Mouse (Mus musculus): Measurements from ENCODE around the gene Tlk1. TPM values are rescaled to one million over a fixed set of nuclear protein-coding genes. Genes with fewer than 3 reads are reported as not detected.

Tlk1 gene
- polyA plus RNA-seq, 1 experiment: 38.2 TPM

DNA sequence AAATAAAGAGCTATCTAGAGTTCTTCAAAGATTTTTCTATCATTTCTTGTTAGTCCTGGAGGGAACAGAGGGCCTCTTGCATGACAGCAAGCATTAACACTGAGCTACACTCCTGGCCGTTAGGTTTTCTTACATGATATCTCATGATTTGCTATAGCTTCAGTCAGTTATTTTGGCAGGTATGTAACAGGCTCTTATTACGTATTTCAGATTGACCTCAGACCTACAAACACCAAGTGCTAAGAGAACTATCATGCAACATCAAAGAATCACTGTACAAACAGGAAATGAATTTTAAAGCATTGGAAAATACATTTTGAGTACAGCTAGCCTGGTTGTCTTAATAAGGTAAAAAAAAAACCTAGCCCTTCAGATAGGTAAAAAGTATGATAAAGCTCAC lies 98.4 kb downstream of the Tlk1 start:
- DNase-seq (ENCODE audit: low read depth): no peak
- TF ChIP-seq POLR2A (IDR thresholded peaks at IDR 0.05; ENCODE audit: borderline replicate concordance, extremely low read depth, insufficient read depth, insufficient read length, poor library complexity, severe bottlenecking) (no peak), CTCF (IDR thresholded peaks at IDR 0.05; ENCODE audit: borderline replicate concordance, extremely low read depth, insufficient read depth, insufficient read length) (no peak)

DNA sequence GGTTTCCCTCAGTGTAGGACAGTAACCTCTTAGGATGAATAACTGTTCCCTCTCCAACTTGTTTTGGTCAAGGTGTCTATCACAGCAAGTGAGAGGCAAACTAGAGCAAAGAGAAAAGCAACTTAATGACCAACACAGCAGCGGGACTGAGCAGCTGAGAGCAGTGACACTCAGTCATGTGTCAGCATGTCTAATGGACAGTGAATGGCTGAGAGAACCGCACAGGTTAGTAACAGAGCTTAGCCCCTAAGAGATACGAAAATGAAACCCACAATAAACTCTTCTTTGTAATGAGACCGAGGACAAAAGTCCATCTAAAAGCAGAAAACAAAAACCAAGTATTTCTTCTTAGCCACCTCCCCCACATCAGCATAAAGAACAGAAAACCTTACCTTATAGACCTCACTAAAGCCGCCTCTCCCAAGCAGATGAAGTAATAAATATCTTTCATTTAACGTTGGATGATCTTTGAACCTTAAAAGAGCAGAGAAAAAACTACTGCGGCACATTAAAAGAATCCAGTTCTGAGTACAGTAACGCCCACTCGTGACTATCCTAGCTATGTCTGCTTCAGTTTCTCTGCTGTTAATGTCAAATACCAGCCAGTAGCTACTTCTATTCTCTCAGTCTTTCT lies 101.8 kb downstream of the Tlk1 start:
- DNase-seq (ENCODE audit: low read depth): no peak
- TF ChIP-seq POLR2A (IDR thresholded peaks at IDR 0.05; ENCODE audit: borderline replicate concordance, extremely low read depth, insufficient read depth, insufficient read length, poor library complexity, severe bottlenecking) (no peak), CTCF (IDR thresholded peaks at IDR 0.05; ENCODE audit: borderline replicate concordance, extremely low read depth, insufficient read depth, insufficient read length) (no peak)

DNA sequence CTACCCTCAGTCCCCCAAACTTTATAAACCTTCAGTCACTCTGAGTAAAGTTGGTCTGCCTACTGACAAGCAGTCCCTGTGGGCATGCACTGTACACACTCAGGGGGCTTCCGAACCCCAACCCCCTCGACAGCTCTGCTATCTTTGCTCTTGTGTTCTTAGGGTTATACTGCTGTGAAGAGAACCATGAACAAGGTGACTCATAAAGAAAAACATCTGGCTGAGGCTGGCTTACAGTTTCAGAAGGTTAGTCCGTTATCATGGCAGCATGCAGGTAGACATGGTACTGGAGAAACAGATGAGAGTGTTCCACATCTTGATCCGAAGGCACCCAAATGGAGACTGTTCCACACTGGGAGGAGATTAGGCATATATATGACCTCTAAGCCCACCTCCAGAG lies 114.7 kb downstream of the Tlk1 start:
- TF ChIP-seq POLR2A (IDR thresholded peaks at IDR 0.05; ENCODE audit: borderline replicate concordance, extremely low read depth, insufficient read depth, insufficient read length, poor library complexity, severe bottlenecking) (no peak), CTCF (IDR thresholded peaks at IDR 0.05; ENCODE audit: borderline replicate concordance, extremely low read depth, insufficient read depth, insufficient read length) (no peak)
- no peak for DNase-seq (ENCODE audit: low read depth)

DNA sequence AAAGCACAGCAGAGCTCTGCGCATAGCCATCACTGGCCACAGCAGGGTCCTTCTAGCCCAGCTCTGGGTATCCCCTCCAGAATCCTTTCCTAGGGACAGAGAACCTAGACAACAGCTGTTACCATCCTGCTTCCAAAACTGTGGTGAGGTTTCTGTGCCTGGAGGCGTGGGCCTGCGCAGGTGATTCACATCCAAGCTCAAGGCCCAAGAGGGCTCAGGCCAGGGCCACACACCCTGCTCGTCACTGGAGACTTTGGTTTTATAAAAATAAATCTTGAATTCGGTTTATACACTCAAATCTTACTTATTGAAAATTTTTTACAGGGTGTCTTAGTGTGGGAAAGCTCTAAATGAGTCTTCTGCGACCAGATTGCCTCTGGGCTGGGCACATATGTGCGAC lies 115.3 kb downstream of the Tlk1 start:
- TF ChIP-seq POLR2A (IDR thresholded peaks at IDR 0.05; ENCODE audit: borderline replicate concordance, extremely low read depth, insufficient read depth, insufficient read length, poor library complexity, severe bottlenecking) (no peak), CTCF (IDR thresholded peaks at IDR 0.05; ENCODE audit: borderline replicate concordance, extremely low read depth, insufficient read depth, insufficient read length) (no peak)
- no peak for DNase-seq (ENCODE audit: low read depth)

DNA sequence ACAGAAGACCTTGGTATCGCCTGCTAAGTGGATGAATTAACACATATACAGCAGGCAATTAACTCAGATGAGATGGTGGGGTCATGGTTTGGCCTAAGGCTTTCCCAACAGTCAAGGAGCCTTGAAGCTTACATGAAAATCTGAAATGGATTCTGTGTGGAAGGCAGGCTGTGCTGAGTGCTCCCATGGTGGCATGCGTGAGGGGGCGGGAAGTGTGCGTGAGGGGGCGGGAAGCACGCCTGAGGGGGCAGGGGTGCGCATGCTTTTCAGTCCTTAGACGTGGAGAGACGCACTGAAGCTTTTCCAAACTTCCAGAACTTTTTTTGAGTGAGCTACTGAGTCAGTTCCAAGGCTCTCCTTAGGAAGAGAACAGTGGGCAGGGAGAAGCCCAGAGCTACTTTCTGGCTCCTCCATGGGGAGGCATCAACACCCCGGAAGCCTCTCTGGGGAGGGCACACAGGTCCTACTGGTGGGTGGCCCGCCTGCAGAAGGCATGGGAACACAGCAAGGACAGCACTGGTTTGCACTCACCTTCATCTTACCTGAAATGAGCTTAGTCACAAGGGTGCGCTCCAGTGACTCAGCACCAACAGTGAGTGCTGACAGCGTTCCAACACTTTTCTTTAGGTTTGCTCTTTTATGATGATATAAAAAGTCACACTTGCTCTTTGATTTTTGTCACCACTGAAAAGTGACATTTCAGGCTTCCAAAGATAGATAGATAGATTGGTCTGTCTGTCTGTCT lies 116.4 kb downstream of the Tlk1 start:
- DNase-seq (ENCODE audit: low read depth): no peak
- TF ChIP-seq POLR2A (IDR thresholded peaks at IDR 0.05; ENCODE audit: borderline replicate concordance, extremely low read depth, insufficient read depth, insufficient read length, poor library complexity, severe bottlenecking): no peak
- no peak for TF ChIP-seq CTCF (IDR thresholded peaks at IDR 0.05; ENCODE audit: borderline replicate concordance, extremely low read depth, insufficient read depth, insufficient read length)

DNA sequence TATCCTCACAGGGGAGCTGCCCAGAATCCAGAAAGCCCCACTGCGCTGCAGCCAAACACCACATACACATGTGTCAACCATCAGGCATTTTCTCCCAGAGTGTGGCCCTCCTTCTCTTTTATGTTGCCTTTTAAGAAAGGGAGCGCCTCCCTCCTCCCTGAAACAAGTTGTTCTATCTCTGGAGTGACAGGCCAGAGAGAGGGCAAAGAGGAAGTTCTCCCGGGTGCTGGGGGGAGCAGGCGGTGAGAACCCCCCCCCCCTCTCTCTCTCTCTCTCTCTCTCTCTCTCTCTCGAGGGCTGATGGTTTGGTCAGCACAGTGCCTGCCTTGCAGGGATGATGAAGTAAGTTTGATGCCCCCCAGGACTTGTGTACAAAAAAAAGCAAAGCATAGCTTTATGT lies 123.1 kb downstream of the Tlk1 start:
- TF ChIP-seq POLR2A (IDR thresholded peaks at IDR 0.05; ENCODE audit: borderline replicate concordance, extremely low read depth, insufficient read depth, insufficient read length, poor library complexity, severe bottlenecking): no peak
- TF ChIP-seq CTCF (IDR thresholded peaks at IDR 0.05; ENCODE audit: borderline replicate concordance, extremely low read depth, insufficient read depth, insufficient read length): no peak
- no peak for DNase-seq (ENCODE audit: low read depth)

DNA sequence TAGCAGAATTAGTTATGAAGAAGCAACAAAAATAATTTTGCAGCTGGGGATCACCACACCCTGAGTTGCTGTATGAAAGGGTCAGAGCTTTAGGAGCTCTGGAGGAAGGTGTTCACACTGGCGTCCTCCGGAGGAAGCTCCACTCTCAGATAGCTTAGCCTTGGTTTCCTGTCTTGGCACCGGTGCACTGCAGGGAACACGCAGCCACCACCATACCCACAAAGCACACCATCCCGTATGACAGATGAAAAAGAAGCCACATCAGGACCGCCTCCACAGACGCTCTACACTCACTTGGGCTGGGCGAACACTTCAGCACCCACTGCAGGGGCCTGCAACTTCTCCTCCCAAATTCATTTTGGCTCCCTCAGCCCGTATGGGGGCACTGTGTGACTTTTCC lies 124.0 kb downstream of the Tlk1 start:
- TF ChIP-seq POLR2A (IDR thresholded peaks at IDR 0.05; ENCODE audit: borderline replicate concordance, extremely low read depth, insufficient read depth, insufficient read length, poor library complexity, severe bottlenecking) (no peak), CTCF (IDR thresholded peaks at IDR 0.05; ENCODE audit: borderline replicate concordance, extremely low read depth, insufficient read depth, insufficient read length) (no peak)
- no peak for DNase-seq (ENCODE audit: low read depth)

DNA sequence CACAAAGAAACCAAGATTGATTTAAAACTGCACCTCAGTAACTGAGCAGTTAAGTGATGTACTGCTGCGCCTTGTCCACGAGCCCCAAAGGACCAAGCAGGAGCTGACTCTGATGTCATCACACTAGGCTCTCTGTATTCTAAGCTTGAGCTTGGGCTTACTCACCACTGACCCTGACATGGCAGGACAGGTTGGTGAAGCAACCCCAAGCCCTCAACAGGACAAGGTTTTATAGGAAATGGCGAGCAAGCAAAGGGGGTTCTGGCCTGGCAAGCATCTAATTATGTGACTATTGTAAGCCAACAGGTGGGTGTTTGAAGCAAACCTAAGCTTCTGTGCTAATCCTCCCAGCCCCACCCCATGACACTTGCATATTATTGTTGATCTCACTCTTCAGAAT lies 124.7 kb downstream of the Tlk1 start:
- no peak for DNase-seq (ENCODE audit: low read depth)
- TF ChIP-seq POLR2A (IDR thresholded peaks at IDR 0.05; ENCODE audit: borderline replicate concordance, extremely low read depth, insufficient read depth, insufficient read length, poor library complexity, severe bottlenecking): no peak
- TF ChIP-seq CTCF (IDR thresholded peaks at IDR 0.05; ENCODE audit: borderline replicate concordance, extremely low read depth, insufficient read depth, insufficient read length): no peak

DNA sequence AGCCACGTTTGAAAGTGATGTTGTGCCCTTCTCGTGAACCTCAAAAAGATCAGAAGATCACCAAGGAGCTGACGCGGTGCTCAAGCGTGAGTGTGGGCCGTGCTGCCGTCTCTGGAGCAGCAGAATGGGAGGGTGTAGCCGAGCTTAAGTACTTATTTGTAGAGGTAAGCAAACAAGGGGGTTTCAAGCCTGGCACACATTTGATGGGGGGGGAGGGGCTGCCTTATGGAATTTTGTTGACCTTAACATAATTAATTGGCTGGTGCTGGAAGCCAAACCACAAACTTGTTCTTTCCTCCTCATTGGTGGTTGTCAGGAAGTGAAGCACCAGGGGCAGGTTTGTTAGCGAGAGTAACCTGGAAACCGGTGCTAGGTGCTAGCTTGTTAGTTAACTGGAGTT lies 129.8 kb downstream of the Tlk1 start:
- no peak for TF ChIP-seq POLR2A (IDR thresholded peaks at IDR 0.05; ENCODE audit: borderline replicate concordance, extremely low read depth, insufficient read depth, insufficient read length, poor library complexity, severe bottlenecking)
- no peak for TF ChIP-seq CTCF (IDR thresholded peaks at IDR 0.05; ENCODE audit: borderline replicate concordance, extremely low read depth, insufficient read depth, insufficient read length)
- DNase-seq (ENCODE audit: low read depth): no peak

DNA sequence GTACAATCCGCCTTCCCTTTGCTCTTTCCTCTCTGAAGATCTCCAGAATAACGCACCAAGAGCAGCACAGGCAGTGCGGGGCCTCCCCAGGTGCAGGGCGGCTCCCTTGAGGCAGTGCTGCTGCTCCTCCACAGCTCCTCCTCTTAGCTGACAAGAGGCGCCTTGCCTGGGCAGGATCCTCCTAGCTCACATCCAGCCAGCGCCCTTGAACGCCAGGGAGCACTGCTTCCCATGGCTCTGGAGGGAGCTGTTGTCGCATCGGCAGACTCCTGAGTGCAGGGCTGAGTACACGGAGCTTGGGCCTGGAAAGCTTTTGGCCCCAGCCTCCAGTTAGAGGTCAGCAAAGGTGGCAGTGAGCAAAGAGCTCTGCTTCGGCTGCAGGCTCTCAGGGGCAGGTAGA lies 135.3 kb downstream of the Tlk1 start:
- no peak for TF ChIP-seq POLR2A (IDR thresholded peaks at IDR 0.05; ENCODE audit: borderline replicate concordance, extremely low read depth, insufficient read depth, insufficient read length, poor library complexity, severe bottlenecking)
- no peak for TF ChIP-seq CTCF (IDR thresholded peaks at IDR 0.05; ENCODE audit: borderline replicate concordance, extremely low read depth, insufficient read depth, insufficient read length)
- DNase-seq (ENCODE audit: low read depth): no peak

DNA sequence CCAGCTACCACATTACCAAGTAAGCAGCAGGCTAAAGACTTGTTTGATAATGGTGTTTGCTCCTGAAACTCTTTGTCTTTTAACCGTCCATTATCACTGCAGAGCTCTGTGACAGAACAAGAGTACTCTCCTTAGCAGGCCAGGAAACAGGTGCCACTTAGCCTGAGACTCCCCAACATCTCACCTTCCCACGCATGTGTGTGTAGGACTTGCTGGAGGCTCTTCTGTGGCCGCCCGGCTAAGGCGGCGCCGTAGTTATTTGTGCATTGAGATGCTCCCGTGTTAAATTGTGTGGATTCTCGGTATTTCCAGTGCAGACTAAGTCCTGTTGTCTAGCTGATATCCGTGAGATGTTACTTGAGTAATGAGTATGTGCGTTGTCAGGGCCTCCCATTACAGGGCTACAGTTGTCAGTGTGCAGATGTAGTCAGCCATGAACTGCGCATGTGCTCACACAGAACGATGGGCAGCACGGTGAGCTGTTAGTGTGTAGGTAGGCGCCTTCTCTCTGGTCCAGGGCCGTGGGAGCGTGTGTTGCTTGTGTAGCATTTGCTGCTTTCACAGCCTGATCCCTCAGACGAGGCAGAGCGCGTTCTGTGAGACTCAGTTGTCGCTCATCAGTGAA lies 137.0 kb downstream of the Tlk1 start:
- no peak for DNase-seq (ENCODE audit: low read depth)
- TF ChIP-seq CTCF (IDR thresholded peaks at IDR 0.05; ENCODE audit: borderline replicate concordance, extremely low read depth, insufficient read depth, insufficient read length) (no peak), POLR2A (IDR thresholded peaks at IDR 0.05; ENCODE audit: borderline replicate concordance, extremely low read depth, insufficient read depth, insufficient read length, poor library complexity, severe bottlenecking) (no peak)

All from brain, embryonic 14.5 days (tissue).